Mouse (Mus musculus) MEL (cell line): ENCODE results near the gene Tmem256.

Source experiments
- CHD1 ChIP-seq: IDR thresholded peaks from 2 replicates; pipeline ENCODE4 v1.6.1; 2012; ENCODE audit warnings: low read depth, mild to moderate bottlenecking, inconsistent platforms, low read length, improper control_type of control experiment
- CTCF ChIP-seq, 3 experiments: IDR thresholded peaks in 2 of 3; conservative IDR thresholded peaks in 1 of 3; 2 replicates each; pipeline ENCODE4 v1.5.1; 2011 to 2012; ENCODE audit warnings: low read length in 3 of 3, low read depth in 2 of 3, mild to moderate bottlenecking in 2 of 3, improper control_type of control experiment in 1 of 3, inconsistent platforms in 1 of 3, mixed read lengths in 1 of 3, moderate library complexity in 1 of 3; ENCODE audit not compliant: control insufficient read depth in 1 of 3, insufficient read depth in 1 of 3, poor library complexity in 1 of 3, severe bottlenecking in 1 of 3
- HCFC1 ChIP-seq: IDR thresholded peaks from 2 replicates; pipeline ENCODE4 v1.6.1; 2012; ENCODE audit warnings: low read depth, mild to moderate bottlenecking, inconsistent platforms, low read length, improper control_type of control experiment, moderate library complexity
- JUND ChIP-seq: IDR thresholded peaks from 2 replicates; pipeline ENCODE4 v1.6.1; 2011; ENCODE audit warnings: low read depth, mild to moderate bottlenecking, improper control_type of control experiment, low read length
- MAFK ChIP-seq: IDR thresholded peaks from 2 replicates; pipeline ENCODE4 v1.6.1; 2011; ENCODE audit warnings: low read depth, mild to moderate bottlenecking, low read length, improper control_type of control experiment, borderline replicate concordance
- NRF1 ChIP-seq: IDR thresholded peaks from 2 replicates; pipeline ENCODE4 v1.6.1; 2014; ENCODE audit warnings: low read depth, mild to moderate bottlenecking, inconsistent platforms, low read length, improper control_type of control experiment, moderate library complexity; ENCODE audit not compliant: poor library complexity, insufficient read depth, severe bottlenecking
- POLR2A ChIP-seq, 2 experiments: IDR thresholded peaks; 2 replicates each; pipeline ENCODE4 v1.6.1; 2011 to 2012; ENCODE audit warnings: low read length in 2 of 2, mild to moderate bottlenecking in 2 of 2, control low read depth in 1 of 2, improper control_type of control experiment in 1 of 2, low read depth in 1 of 2, moderate library complexity in 1 of 2; ENCODE audit not compliant: control insufficient read depth in 1 of 2, insufficient read depth in 1 of 2, poor library complexity in 1 of 2
- ZMIZ1 ChIP-seq: IDR thresholded peaks from 2 replicates; pipeline ENCODE4 v1.6.1; 2012; ENCODE audit warnings: low read depth, mild to moderate bottlenecking, inconsistent platforms, low read length, improper control_type of control experiment, moderate library complexity

DNA sequence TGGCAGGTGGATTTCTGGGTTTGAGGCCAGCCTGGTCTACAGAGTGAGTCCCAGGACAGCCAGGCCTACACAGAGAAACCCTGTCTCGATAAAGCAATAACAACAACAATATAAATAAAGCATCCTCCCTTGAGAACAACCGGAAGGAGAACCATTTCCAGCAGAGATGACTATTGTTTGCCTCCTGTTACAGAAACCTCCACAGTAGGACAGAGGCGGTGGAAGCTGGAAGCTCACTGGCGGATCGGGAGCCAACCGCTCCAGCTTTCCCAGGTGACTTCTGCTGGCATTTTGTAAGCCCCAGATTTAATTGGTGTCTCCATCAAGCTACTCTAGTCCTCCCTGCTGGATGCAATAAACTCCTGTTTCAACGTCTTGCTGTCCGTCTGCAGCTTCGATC, 27.2 kb downstream of the Tmem256 start:
- no peak for TF ChIP-seq JUND
- TF ChIP-seq NRF1: no peak
- no peak for TF ChIP-seq ZMIZ1
- no peak for TF ChIP-seq POLR2A (IDR thresholded peaks at IDR 0.05; ENCODE audit: control insufficient read depth in 1 of 2, insufficient read depth in 1 of 2, low read depth in 1 of 2, low read length in 2 of 2, poor library complexity in 1 of 2)
- TF ChIP-seq CTCF (IDR thresholded peaks at IDR 0.05 in 2 of 3, conservative IDR thresholded peaks at IDR 0.05 in 1 of 3; ENCODE audit: control insufficient read depth in 1 of 3, insufficient read depth in 1 of 3, low read depth in 2 of 3, low read length in 3 of 3, poor library complexity in 1 of 3, severe bottlenecking in 1 of 3): no peak
- TF ChIP-seq CHD1: no peak
- no peak for TF ChIP-seq HCFC1
- TF ChIP-seq MAFK: no peak
